Mouse (Mus musculus): Measurements from ENCODE around the gene Rhof. TPM values are rescaled to one million over a fixed set of nuclear protein-coding genes. Genes with fewer than 3 reads are reported as not detected.

Rhof gene
- polyA plus RNA-seq (2014; fragmentation: Nextera tagmentation; extraction: Ambion mirVana): 6.8 and 10.5 TPM in 2 replicates

- ATAC-seq (peak; percentile 27), DNase-seq (ENCODE audit: low spot score) (peak; percentile 82)
- Histone ChIP-seq H3K36me3 (ENCODE audit: control insufficient read depth, insufficient read depth, low read length) (peaks cover 73% of the 10 kb centered on the region), H3K27me3 (replicated peaks; ENCODE audit: control insufficient read depth, insufficient read depth, low read length) (no peaks in the 10 kb centered on the region), H3K27ac (ENCODE audit: low read depth, low read length) (peak within 1 kb of the TSS; percentile 100), H3K9ac (ENCODE audit: low read length) (peak within 1 kb of the TSS; percentile 66), H3K9me3 (replicated peaks; ENCODE audit: control insufficient read depth, low read length) (no peaks in the 10 kb centered on the region), H3K4me2 (ENCODE audit: low read length) (peak within 1 kb of the TSS; percentile 90), H3K4me3 (ENCODE audit: low read depth, low read length) (peak within 1 kb of the TSS; percentile 33), H3K4me1 (ENCODE audit: control insufficient read depth, insufficient read depth, low read length) (peaks cover 52% of the 10 kb centered on the region)
- 2% methylated on average over 44 of the region's 44 CpGs for WGBS
Measured at GRCm38 (mm10) chr5:123132308-123133071, at the start of gene Rhof. Gene Rhof (minus strand): TSS chr5:123132692.

GRCm38 (mm10) chr5:123181536-123181935 is 49.0 kb upstream of the Rhof start:
- WGBS: 73% methylated on average over 6 of the region's 6 CpGs
- Histone ChIP-seq H3K27me3 (replicated peaks; ENCODE audit: control insufficient read depth, insufficient read depth, low read length) (no peaks in the 10 kb centered on the region), H3K9ac (ENCODE audit: low read length) (no peak overlapping the region), H3K4me2 (ENCODE audit: low read length) (no peak overlapping the region), H3K36me3 (ENCODE audit: control insufficient read depth, insufficient read depth, low read length) (no peaks in the 10 kb centered on the region), H3K27ac (ENCODE audit: low read depth, low read length) (no peak overlapping the region), H3K4me3 (ENCODE audit: low read depth, low read length) (no peak overlapping the region), H3K9me3 (replicated peaks; ENCODE audit: control insufficient read depth, low read length) (no peaks in the 10 kb centered on the region), H3K4me1 (ENCODE audit: control insufficient read depth, insufficient read depth, low read length) (no peaks in the 10 kb centered on the region)
- DNase-seq (ENCODE audit: low spot score) (no peak), ATAC-seq (no peak)

- Histone ChIP-seq H3K36me3 (ENCODE audit: control insufficient read depth, insufficient read depth, low read length) (no peaks in the 10 kb centered on the region), H3K9ac (ENCODE audit: low read length) (no peak overlapping the region), H3K27me3 (replicated peaks; ENCODE audit: control insufficient read depth, insufficient read depth, low read length) (no peaks in the 10 kb centered on the region), H3K4me1 (ENCODE audit: control insufficient read depth, insufficient read depth, low read length) (no peaks in the 10 kb centered on the region), H3K27ac (ENCODE audit: low read depth, low read length) (no peak overlapping the region), H3K4me2 (ENCODE audit: low read length) (no peak overlapping the region), H3K9me3 (replicated peaks; ENCODE audit: control insufficient read depth, low read length) (no peaks in the 10 kb centered on the region), H3K4me3 (ENCODE audit: low read depth, low read length) (no peak overlapping the region)
- DNase-seq (ENCODE audit: low spot score): no peak
- ATAC-seq: no peak
- 93% methylated on average over 15 of the region's 15 CpGs for WGBS
Measured at GRCm38 (mm10) chr5:123180390-123180789, 47.9 kb upstream of the Rhof start.

- Histone ChIP-seq H3K27ac (ENCODE audit: low read depth, low read length) (no peak overlapping the region), H3K27me3 (replicated peaks; ENCODE audit: control insufficient read depth, insufficient read depth, low read length) (no peaks in the 10 kb centered on the region), H3K9ac (ENCODE audit: low read length) (no peak overlapping the region), H3K4me3 (ENCODE audit: low read depth, low read length) (no peak overlapping the region), H3K4me1 (ENCODE audit: control insufficient read depth, insufficient read depth, low read length) (no peaks in the 10 kb centered on the region), H3K4me2 (ENCODE audit: low read length) (no peak overlapping the region), H3K36me3 (ENCODE audit: control insufficient read depth, insufficient read depth, low read length) (no peaks in the 10 kb centered on the region), H3K9me3 (replicated peaks; ENCODE audit: control insufficient read depth, low read length) (no peaks in the 10 kb centered on the region)
- 87% methylated on average over 5 of the region's 5 CpGs for WGBS
- ATAC-seq (no peak), DNase-seq (ENCODE audit: low spot score) (no peak)
Measured at GRCm38 (mm10) chr5:123178792-123179191, 46.3 kb upstream of the Rhof start.

- Histone ChIP-seq H3K27me3 (replicated peaks; ENCODE audit: control insufficient read depth, insufficient read depth, low read length) (no peaks in the 10 kb centered on the region), H3K4me2 (ENCODE audit: low read length) (peak overlapping the region; percentile 42), H3K4me3 (ENCODE audit: low read depth, low read length) (no peak overlapping the region), H3K36me3 (ENCODE audit: control insufficient read depth, insufficient read depth, low read length) (peaks cover 7% of the 10 kb centered on the region), H3K4me1 (ENCODE audit: control insufficient read depth, insufficient read depth, low read length) (peaks cover 3% of the 10 kb centered on the region; the same call in 1 of the 2 replicates), H3K9me3 (replicated peaks; ENCODE audit: control insufficient read depth, low read length) (no peaks in the 10 kb centered on the region), H3K27ac (ENCODE audit: low read depth, low read length) (no peak overlapping the region), H3K9ac (ENCODE audit: low read length) (no peak overlapping the region)
- WGBS: 19% methylated on average over 22 of the region's 22 CpGs
- ATAC-seq (peak; percentile 82), DNase-seq (ENCODE audit: low spot score) (peak; percentile 84)
Measured at GRCm38 (mm10) chr5:123171646-123172350, 39.3 kb upstream of the Rhof start.

GRCm38 (mm10) chr5:123170365-123170764 is 37.9 kb upstream of the Rhof start:
- no peak overlapping the region for H3K4me2 ChIP-seq (ENCODE audit: low read length)
- no peak overlapping the region for H3K27ac ChIP-seq (ENCODE audit: low read depth, low read length)
- H3K4me1 ChIP-seq (ENCODE audit: control insufficient read depth, insufficient read depth, low read length): peaks cover 3% of the 10 kb centered on the region; the same call in 1 of the 2 replicates
- ATAC-seq (no peak), DNase-seq (ENCODE audit: low spot score) (no peak)
- H3K9ac ChIP-seq (ENCODE audit: low read length): no peak overlapping the region
- H3K27me3 ChIP-seq (replicated peaks; ENCODE audit: control insufficient read depth, insufficient read depth, low read length): no peaks in the 10 kb centered on the region
- peaks cover 20% of the 10 kb centered on the region for H3K36me3 ChIP-seq (ENCODE audit: control insufficient read depth, insufficient read depth, low read length)
- no peak overlapping the region for H3K4me3 ChIP-seq (ENCODE audit: low read depth, low read length)
- WGBS: 82% methylated on average over 9 of the region's 9 CpGs
- H3K9me3 ChIP-seq (replicated peaks; ENCODE audit: control insufficient read depth, low read length): no peaks in the 10 kb centered on the region

GRCm38 (mm10) chr5:123169284-123169683 is 36.8 kb upstream of the Rhof start, which contains the start of gene Psmd9:
Gene Psmd9 (plus strand): TSS chr5:123169413.
- WGBS: 87% methylated on average over 5 of the region's 5 CpGs
- Histone ChIP-seq H3K4me3 (ENCODE audit: low read depth, low read length) (no peak within 1 kb of the TSS), H3K27me3 (replicated peaks; ENCODE audit: control insufficient read depth, insufficient read depth, low read length) (no peaks in the 10 kb centered on the region), H3K9me3 (replicated peaks; ENCODE audit: control insufficient read depth, low read length) (no peaks in the 10 kb centered on the region), H3K4me1 (ENCODE audit: control insufficient read depth, insufficient read depth, low read length) (peaks cover 3% of the 10 kb centered on the region; the same call in 1 of the 2 replicates), H3K9ac (ENCODE audit: low read length) (no peak within 1 kb of the TSS), H3K4me2 (ENCODE audit: low read length) (no peak within 1 kb of the TSS), H3K27ac (ENCODE audit: low read depth, low read length) (no peak within 1 kb of the TSS), H3K36me3 (ENCODE audit: control insufficient read depth, insufficient read depth, low read length) (peaks cover 26% of the 10 kb centered on the region)
- ATAC-seq (no peak), DNase-seq (ENCODE audit: low spot score) (no peak)

- H3K36me3 ChIP-seq (ENCODE audit: control insufficient read depth, insufficient read depth, low read length): peaks cover 43% of the 10 kb centered on the region
- H3K9ac ChIP-seq (ENCODE audit: low read length): no peak overlapping the region
- WGBS: 57% methylated on average over 5 of the region's 5 CpGs
- no peaks in the 10 kb centered on the region for H3K27me3 ChIP-seq (replicated peaks; ENCODE audit: control insufficient read depth, insufficient read depth, low read length)
- peaks cover 3% of the 10 kb centered on the region; the same call in 1 of the 2 replicates for H3K4me1 ChIP-seq (ENCODE audit: control insufficient read depth, insufficient read depth, low read length)
- H3K4me3 ChIP-seq (ENCODE audit: low read depth, low read length): no peak overlapping the region
- ATAC-seq: no peak
- H3K9me3 ChIP-seq (replicated peaks; ENCODE audit: control insufficient read depth, low read length): no peaks in the 10 kb centered on the region
- DNase-seq (ENCODE audit: low spot score): no peak
- no peak overlapping the region for H3K4me2 ChIP-seq (ENCODE audit: low read length)
- H3K27ac ChIP-seq (ENCODE audit: low read depth, low read length): no peak overlapping the region
Measured at GRCm38 (mm10) chr5:123167591-123167990, 35.1 kb upstream of the Rhof start.

- DNase-seq (ENCODE audit: low spot score) (no peak), ATAC-seq (no peak)
- Histone ChIP-seq H3K4me3 (ENCODE audit: low read depth, low read length) (no peak overlapping the region), H3K4me2 (ENCODE audit: low read length) (no peak overlapping the region), H3K27me3 (replicated peaks; ENCODE audit: control insufficient read depth, insufficient read depth, low read length) (no peaks in the 10 kb centered on the region), H3K36me3 (ENCODE audit: control insufficient read depth, insufficient read depth, low read length) (peaks cover 54% of the 10 kb centered on the region), H3K9me3 (replicated peaks; ENCODE audit: control insufficient read depth, low read length) (no peaks in the 10 kb centered on the region), H3K4me1 (ENCODE audit: control insufficient read depth, insufficient read depth, low read length) (no peaks in the 10 kb centered on the region), H3K27ac (ENCODE audit: low read depth, low read length) (no peak overlapping the region), H3K9ac (ENCODE audit: low read length) (no peak overlapping the region)
- 92% methylated on average over 10 of the region's 10 CpGs for WGBS
Measured at GRCm38 (mm10) chr5:123166437-123166836, 33.9 kb upstream of the Rhof start.
